Mouse (Mus musculus) layer of hippocampus, adult 2 months (tissue): ENCODE results near the gene Pbrm1. TPM values are rescaled to one million over a fixed set of nuclear protein-coding genes. Genes with fewer than 3 reads are reported as not detected.

Source experiments
- DNase-seq, 2 experiments: peaks; one replicate each; pipeline ENCODE4 v3.0.0; 2022; ENCODE audit warnings: low spot score in 2 of 2
- H3K27ac ChIP-seq: fragments of 200-600 bp; 2 replicates; pipeline ENCODE4 v1.8.1; 2022
- H3K4me3 ChIP-seq: fragments of 200-600 bp; 2 replicates; pipeline ENCODE4 v1.8.1; 2022; ENCODE audit warnings: mild to moderate bottlenecking
- CTCF ChIP-seq: fragments of 200-600 bp; conservative IDR thresholded peaks from 2 replicates; pipeline ENCODE4 v1.8.1; 2022; ENCODE audit warnings: antibody characterized with exemption, mild to moderate bottlenecking, moderate library complexity
- total RNA-seq, 2 experiments: library from RNA; stranded (reverse); gene quantifications; 2 replicates each; pipeline ENCODE4 v1.2.3; 2021

Pbrm1 gene
- total RNA-seq, 2 experiments from 2014 or later: 56.3 to 56.8 TPM

DNA sequence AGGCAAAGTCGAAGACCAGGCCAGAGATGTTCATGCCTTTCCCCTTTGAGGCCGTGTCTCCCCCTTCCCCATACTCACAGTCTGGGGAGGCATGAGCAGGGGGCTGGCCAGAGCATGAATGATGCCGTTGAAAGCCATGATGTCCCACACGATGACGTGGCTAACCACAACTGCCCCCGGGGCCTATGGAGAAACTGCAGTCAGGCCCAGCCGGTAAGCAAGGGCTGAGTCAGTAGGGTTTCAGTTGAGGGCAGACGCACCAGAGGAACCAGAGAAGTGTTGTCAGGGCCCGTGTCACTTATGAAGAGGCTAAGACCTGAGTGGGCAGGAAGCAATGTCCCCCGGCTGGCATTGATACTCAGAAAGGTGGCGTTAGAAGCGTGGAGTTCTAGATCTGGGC is 120.7 kb downstream of the Pbrm1 start:
- H3K4me3 ChIP-seq: no peak overlapping the region
- no peak for DNase-seq
- no peak overlapping the region for H3K27ac ChIP-seq
- TF ChIP-seq CTCF: no peak

DNA sequence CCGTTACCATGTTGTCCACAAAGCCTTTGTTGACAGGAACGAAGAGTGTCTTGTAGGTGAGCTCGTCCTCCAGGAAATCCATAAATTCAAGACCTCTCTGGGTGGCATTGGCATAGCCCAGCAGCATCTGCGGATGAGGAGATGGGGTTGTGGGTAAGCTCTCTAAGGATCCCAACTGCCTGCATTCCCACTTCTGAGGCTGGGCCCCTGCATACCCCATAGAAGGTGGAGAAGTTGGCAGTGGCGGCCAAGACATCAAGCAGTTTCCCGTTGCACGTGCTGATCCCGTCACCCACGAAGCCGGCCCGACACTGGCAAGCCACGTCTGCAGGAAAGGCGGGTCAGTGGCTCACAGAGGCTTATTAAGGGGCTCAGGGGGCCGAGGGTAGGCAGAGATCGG is 121.2 kb downstream of the Pbrm1 start:
- H3K27ac ChIP-seq: no peak overlapping the region
- DNase-seq: no peak
- no peak for TF ChIP-seq CTCF
- no peak overlapping the region for H3K4me3 ChIP-seq

DNA sequence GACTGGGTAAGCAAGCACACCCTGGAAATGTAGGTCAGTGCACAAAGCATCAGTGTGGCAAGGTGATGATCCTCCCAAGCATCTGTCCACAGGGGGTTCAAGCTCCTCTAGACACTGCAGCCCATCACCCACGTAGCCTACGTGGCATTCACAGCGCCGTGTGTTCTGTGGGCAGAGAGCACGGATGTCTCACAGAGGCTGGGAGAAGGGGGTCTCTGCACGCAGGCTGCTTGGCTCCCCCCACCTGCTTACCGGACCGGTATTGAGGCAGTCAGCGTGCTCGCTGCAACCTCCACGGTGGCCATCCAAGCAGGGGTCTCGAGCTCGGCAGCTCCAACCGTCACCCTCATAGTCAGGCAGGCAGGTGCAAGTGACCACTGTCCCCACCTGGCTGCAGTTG is 122.1 kb downstream of the Pbrm1 start:
- no peak overlapping the region for H3K4me3 ChIP-seq
- no peak overlapping the region for H3K27ac ChIP-seq
- no peak for TF ChIP-seq CTCF
- no peak for DNase-seq

DNA sequence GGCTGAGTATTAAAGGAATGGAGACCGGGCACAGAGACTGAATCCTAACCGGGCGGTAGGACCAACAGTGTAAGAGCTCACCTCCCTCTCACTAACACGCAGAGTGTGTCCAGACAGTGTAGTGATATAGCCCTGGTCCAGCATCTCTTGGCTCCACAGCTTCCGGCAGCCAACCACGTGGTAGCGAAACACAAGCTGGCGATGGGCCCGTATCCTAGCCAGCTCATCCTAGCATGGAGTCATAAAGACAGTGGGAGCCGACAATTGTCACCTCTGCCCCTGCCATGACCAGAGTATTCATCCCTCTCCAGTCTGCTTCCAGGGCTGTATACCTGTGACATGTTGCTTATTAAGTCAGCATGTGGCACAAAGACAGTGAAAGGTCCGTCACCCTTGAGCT is 126.8 kb downstream of the Pbrm1 start:
- H3K27ac ChIP-seq: no peak overlapping the region
- no peak for TF ChIP-seq CTCF
- no peak for DNase-seq
- H3K4me3 ChIP-seq: no peak overlapping the region

DNA sequence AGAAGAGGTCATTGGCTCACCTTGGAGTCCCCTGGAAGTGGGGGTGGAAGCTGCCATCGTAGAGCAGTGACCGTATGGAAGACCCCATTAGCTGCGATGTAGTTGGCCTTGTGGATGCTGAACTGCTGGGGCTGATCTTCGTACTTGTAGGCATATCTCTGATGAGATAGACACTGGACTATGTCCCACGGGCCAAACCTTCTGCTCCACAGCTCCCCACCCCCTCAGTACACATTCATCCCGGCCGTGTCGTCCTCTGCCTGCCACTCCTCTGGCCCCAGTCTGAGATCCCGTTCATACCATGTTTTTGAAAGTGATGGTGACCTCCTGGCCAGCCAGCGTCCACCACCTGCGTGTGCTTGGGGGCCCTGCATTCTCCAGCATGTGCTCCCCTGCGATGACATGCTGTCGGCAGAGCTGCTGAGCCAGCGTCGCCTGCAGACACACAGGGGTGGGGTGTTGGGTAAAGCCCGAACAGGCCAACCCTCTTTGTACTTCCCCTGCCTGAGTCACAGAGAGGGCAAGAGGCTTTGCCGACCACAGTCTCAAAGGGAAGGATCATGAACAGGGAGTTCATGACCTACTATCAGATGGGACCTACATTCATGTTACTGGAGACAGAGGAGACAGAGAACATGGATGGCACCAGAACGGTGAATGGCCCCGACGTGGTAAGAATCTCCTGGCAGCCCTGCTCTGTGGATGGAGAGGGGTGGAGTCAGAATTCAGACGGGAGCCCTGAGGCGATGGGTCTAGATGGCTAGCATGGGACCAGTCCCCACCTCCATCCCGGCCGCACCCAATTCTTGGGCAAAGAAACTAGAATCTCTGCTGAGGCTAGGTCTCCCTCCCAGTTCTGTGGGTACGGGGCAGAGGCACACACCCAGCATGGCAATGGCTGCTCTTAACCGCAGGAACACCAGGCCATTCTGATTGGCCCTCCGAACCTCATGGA is 141.5 kb downstream of the Pbrm1 start:
- DNase-seq: no peak
- Histone ChIP-seq H3K4me3 (no peak overlapping the region), H3K27ac (no peak overlapping the region)
- TF ChIP-seq CTCF: no peak

DNA sequence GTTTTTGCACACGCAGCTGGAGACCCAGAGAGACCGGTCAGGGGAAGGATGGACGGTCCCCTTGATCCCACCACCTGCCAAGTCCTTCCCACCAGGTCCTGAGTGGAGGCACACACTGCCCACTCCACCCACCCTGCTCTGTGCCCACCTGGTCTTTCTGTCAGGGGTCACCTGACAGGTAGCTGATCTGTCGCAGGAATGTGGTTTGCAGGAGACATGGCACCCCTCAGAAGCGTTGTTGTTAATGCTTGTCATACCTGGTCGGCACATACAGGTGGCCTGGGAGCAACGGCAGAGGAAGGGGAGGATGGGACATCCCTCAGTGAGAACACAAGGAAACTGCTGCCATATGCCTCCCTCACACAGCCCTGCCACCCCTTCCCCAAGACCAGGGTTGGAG is 142.3 kb downstream of the Pbrm1 start:
- H3K27ac ChIP-seq: no peak overlapping the region
- TF ChIP-seq CTCF: no peak
- H3K4me3 ChIP-seq: no peak overlapping the region
- DNase-seq: no peak

DNA sequence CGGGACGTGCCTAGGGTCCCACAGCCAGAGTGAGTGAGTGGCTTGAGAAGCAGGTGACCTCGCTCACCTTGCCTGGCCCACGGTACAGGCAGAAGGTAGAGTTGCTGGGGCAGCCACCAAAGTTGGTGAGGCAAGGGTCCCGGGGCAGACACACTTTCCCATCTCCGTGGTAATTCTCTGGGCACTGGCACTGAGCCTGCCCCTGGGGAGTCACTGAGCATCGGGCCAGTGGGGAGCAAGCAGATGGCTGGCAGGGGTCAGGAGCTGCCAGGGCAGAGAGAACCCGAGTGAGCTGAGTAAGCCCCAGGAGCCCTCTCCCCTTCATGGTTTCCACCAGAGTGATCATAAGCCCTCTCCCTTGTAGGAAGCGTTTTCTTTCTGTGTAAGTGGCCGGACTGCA is 142.7 kb downstream of the Pbrm1 start:
- DNase-seq: no peak
- Histone ChIP-seq H3K4me3 (no peak overlapping the region), H3K27ac (no peak overlapping the region)
- TF ChIP-seq CTCF: no peak

DNA sequence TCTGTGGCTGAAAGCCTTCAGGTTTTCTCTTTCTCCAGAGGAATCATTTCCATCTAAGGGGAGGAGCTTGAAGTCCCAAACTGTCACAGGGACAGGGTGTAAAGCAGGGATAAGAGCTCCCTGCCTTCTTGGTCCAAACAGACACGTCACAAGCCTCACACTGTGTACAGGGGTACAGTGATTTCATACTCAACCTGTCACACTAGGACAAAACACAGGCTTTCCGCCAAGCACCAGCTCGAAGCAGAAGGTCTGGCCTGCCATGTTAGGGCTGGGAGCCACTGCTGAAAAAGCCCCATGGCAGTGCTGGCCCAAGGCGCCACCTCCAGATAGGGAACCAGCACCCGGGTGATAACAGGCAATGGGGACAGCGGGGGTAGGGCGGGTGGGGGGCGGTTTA is 145.1 kb downstream of the Pbrm1 start:
- no peak overlapping the region for H3K4me3 ChIP-seq
- no peak for DNase-seq
- TF ChIP-seq CTCF: no peak
- H3K27ac ChIP-seq: no peak overlapping the region

DNA sequence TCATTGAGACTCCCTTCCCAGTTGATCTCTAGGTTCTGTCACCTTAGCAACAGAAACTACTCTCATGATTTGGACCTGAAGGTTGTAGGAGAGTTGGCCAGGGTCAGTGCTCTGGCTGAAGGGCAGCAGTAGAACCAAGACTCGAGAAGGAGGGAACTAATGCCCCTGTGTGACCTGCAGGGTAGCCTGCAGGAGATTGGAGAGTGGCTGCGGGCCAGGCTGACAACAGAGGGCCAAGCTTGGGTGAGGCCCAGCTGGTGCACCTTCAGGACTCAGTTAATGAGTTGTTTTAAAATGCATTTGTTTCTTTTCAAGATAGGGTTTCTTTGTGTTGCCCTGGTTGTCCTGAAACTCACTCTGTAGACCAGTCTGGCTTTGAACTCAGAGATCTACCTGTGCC is 146.1 kb downstream of the Pbrm1 start:
- no peak for TF ChIP-seq CTCF
- H3K4me3 ChIP-seq: no peak overlapping the region
- no peak overlapping the region for H3K27ac ChIP-seq
- no peak for DNase-seq

DNA sequence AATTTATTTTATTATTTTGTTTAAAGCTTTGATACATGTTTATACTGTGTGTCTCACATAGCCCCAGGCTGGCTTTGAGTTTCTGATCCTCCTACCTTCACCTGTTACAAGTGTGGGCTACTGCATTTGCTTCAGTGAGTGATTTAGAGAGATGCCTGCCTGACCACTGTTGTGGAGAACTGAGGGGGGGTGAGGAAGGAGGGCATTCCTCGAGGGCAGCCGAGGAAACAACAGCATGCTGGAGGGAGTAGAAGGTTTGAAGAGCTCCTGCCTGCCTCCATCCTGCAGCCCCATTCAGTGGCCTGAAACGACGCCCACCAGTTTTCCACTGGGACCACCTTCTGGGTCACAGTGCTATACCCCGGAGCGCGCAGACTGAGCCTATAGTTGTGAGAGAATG is 146.5 kb downstream of the Pbrm1 start:
- TF ChIP-seq CTCF: no peak
- no peak overlapping the region for H3K27ac ChIP-seq
- no peak for DNase-seq
- no peak overlapping the region for H3K4me3 ChIP-seq

DNA sequence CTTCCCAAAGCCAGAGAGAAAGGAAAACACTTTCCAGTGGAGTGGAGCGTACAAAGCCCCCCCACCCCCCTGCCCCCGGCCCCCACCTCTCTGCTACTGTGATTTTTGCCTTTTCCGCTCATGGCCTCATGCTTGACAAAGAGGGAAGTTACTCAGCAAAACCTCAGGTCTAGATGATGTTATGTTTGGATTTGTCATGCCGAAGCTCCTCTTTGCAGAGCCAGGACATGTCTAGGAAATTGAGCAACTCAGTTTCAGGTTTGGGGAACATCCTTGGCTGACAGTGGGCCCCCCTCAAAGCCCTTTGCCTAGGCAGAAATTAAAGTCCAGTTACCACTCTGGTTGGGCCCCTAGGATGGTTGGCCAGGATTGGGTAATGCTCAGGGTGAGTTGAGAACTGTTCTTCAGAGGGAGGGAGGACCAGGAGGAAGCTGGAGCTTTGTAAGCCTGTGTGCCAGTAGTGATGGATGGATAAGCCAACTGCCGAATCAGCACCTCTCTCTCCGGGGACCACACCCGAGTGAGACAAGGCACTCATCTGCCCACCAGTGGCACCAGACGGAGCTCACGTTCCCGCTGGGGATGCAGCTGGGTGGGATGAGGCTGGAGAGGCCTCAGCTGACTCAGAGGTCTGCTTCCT is 147.2 kb downstream of the Pbrm1 start:
- TF ChIP-seq CTCF: no peak
- no peak overlapping the region for H3K4me3 ChIP-seq
- no peak for DNase-seq
- H3K27ac ChIP-seq: peak overlapping the region; percentile 54; the same call in 1 of the 2 replicates

DNA sequence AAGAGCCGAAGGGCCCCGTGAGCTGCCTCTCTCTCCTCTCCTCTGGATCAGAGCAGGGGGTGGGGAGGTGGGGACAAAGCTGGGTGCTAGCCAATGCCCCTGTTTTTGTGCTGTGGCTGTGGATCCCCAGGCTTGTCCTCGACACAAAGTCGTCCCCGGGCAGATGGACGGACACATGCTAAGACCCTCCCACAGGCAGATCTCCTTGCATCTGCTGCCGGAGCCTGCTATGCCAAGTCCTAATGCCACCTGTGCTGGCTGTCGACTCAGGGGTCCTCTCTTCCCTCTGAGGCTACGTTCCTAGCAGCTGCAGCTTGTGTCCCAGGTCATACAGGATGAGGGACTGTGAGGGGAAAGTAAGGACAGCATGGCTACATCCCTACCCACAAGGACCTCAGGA is 147.9 kb downstream of the Pbrm1 start:
- no peak for TF ChIP-seq CTCF
- Histone ChIP-seq H3K4me3 (no peak overlapping the region), H3K27ac (peak overlapping the region; percentile 32; the same call in 1 of the 2 replicates)
- DNase-seq: no peak

DNA sequence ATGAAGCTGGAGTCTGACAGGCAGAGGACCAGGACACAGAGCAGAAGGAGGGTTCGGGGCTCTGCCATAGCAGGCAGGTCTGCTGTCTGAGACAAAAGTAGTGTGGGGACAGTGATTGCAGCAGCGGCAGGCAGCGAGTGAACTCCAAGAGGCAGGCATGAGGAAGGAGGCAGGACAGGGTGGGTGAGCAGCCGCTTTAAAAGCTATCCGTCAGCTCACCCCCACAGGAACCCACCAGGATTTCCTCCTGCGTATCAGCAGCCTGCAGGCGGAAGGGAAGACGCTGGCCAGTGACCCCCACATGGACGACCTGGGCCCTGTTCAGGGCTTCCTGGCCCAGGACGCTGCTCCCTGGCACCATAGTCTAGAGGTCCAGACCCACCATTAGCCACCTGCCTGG is 149.5 kb downstream of the Pbrm1 start, which contains the start of gene Stab1:
Stab1 (minus strand) TSS at position 217 of the 400 bp plus-strand sequence.
- peak within 1 kb of the TSS; percentile 32; the same call in 1 of the 2 replicates for H3K27ac ChIP-seq
- no peak for DNase-seq
- peak within 1 kb of the TSS; percentile 33 for H3K4me3 ChIP-seq
- no peak for TF ChIP-seq CTCF
